Mouse (Mus musculus): ENCODE results near the gene Syt1. TPM values are rescaled to one million over a fixed set of nuclear protein-coding genes. Genes with fewer than 3 reads are reported as not detected.

Gene Syt1
- polyA plus RNA-seq, 1 experiment, result 0.02 TPM

DNA sequence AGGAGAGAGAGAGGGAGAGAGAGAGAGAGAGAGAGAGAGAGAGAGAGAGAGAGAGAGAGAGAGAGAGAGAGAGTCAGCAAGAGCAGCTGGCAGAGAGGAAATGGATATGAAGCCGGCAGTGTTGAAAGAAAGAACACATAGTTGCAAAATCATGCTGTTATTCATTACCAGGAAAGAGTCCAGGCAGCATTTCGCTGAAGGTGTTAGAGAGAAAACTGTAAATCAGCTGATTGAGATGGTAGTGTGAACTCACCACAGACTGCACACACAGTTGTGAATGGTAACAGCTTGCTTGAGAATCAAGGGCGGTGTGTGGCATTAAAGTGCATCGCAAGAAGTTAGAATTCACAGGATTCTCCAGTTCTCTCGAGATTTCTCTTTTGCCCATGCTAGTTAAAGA lies 300.3 kb downstream of the Syt1 start:
- TF ChIP-seq GATA1 (IDR thresholded peaks at IDR 0.05; ENCODE audit: low read length), result no peak

DNA sequence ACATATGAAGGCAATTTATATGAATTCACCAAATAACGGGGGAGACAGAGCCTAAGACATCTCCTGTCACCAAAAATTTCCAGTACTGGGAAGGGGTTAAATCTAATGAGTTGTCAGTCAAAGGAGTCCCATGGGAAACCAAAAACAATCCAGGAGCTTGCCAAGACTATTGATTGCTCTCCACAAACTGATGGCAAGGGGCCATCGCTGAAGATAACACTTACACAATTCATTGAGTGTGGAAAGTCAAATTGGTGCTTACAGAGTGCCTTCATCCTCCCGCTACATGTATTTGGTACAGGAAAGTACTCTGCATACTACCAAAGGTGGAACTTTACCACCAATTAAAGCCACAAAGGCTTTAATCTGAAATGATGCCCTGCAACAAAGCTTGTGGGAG lies 305.1 kb downstream of the Syt1 start:
- no peak for TF ChIP-seq GATA1 (IDR thresholded peaks at IDR 0.05; ENCODE audit: low read length)

GRCm38 (mm10) chr10:108701361-108702128 lies 309.2 kb downstream of the Syt1 start:
- no peak for TF ChIP-seq GATA1 (IDR thresholded peaks at IDR 0.05; ENCODE audit: low read length)

DNA sequence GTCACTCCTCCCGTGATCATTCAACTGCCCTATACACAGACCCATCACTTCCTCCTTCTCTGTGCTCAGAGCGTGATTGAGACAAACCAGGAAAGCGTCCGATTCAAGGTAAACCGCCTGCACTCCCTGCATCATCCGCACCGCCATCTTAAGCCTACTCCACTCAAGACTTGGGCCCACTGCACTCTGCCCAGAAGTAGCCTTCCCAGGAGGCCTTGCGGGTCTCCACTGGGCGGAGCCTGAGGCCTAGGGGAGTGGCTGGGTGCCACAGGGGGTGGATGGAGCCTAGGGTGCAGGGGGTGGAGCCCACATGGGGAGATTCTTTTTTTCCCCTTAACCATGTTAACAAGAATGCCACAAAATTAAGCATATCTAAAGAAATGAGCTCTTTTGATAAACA lies 310.8 kb downstream of the Syt1 start, which contains the start of gene Gm5136:
Gene Gm5136 (minus strand): TSS at position 215 of the 400 bp plus-strand sequence.
- TF ChIP-seq GATA1 (IDR thresholded peaks at IDR 0.05; ENCODE audit: low read length), result no peak

DNA sequence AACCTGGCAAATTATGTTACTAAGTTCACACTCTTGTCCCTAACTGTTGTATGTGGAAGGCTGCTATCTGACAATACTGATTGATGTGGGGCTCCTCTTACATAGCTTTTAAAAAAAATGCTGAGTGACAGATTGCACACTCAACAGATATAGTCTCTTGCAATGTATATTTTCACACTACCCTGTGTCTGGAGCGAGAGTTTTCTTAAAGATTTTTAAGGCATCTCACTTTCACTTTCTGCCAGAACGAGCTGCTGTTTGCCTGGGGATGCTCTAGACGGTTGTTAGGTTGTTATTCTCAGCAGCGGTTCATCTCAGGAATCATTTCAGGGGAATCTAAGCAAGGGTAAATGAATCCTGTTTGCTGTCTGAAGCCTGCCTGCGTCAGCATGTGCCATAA lies 313.7 kb downstream of the Syt1 start:
- no peak for TF ChIP-seq GATA1 (IDR thresholded peaks at IDR 0.05; ENCODE audit: low read length)

DNA sequence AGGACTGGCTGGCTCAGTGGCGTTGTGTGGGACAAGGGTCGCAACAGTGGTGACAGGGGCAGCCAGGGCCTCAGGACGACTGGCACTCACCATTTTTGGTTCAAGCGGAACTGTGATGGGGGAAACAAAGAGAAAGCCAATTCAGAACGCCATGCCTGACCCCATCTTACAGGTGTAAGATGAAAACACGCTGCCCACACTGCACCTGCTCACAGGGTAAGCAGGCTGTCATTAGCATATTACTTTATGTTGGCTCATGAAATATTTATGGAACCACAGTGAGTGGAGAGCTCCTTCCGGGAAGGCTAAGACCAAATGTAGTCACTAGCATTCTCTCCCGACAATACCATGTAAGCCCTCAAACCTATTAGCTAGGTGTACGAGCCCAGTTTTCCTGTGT lies 319.8 kb downstream of the Syt1 start:
- TF ChIP-seq GATA1 (IDR thresholded peaks at IDR 0.05; ENCODE audit: low read length), result no peak

- no peak for TF ChIP-seq GATA1 (IDR thresholded peaks at IDR 0.05; ENCODE audit: low read length)
Measured at GRCm38 (mm10) chr10:108686696-108687095, 324.1 kb downstream of the Syt1 start.

DNA sequence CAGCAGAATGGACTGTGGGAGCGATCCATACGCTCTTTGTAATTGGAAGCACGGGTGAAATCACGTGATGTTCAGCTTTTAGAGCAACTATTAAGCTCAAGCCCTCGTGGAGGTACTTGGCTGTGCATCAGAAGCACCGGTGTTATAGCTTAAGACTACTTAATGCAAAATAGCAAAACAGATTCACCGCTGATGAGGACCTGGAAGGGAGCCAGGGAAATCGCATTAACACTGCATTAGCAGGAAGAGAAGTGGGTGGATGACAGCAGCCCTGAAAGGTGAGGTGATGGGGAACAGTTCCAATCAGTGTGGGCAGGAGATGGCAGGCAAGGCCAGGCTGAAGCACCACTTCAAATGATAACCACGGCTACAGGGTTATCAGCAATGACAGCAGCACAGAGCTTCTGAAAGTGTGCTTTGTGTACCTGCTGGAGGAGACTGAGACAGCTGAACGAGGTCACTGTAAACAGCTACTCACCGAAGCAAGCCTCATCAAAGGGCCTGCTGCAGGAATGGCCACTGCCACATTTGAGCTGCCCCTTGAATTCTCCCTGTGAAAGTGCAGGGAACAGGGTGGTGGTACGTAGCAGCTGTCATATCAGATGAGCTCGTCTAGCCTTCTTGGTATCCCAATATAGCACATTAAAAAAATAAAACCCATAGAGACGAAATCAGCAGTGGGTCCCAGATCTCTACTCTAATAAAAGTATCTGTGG lies 330.9 kb downstream of the Syt1 start:
- TF ChIP-seq GATA1 (IDR thresholded peaks at IDR 0.05; ENCODE audit: low read length), result no peak

DNA sequence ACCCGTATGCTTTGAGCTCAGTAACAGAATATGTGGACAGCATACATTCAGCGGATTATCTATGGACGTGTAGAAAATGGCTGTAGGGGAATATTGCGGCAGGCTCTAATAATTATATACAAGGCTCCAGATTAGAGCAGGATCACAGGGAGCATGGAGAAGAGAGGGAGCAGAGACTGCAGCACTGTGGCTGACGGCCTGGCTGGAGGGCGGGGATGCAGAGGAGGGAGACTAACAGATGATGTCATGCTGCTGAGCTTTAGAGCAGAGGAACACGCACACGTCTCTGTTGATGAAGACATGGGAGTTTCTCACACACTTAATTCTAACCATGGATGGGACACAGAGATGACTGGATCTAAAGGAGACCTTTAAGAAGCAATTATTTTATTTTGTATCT lies 333.7 kb downstream of the Syt1 start:
- TF ChIP-seq GATA1 (IDR thresholded peaks at IDR 0.05; ENCODE audit: low read length), result no peak

DNA sequence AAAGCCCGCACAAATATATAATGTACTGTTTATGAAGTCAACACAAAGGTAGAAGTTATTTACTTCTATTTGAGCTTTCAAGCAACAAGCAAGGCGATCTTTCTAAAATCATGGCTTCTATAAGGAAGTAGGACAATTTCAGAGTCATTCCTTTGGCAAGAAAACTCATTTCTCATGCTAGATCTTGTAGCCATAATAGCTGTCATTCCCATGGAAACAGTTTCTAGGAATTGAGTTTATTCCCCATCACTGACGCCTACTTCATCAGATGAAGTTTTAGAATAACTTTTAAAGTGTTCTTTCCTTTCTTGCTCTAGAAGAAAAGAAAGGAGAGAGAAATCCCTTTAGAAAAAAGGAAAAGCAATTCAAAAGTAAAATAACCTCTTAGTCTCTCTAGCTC lies 341.8 kb downstream of the Syt1 start:
- no peak for TF ChIP-seq GATA1 (IDR thresholded peaks at IDR 0.05; ENCODE audit: low read length)

- TF ChIP-seq GATA1 (IDR thresholded peaks at IDR 0.05; ENCODE audit: low read length), result no peak
Measured at GRCm38 (mm10) chr10:108660295-108660694, 350.5 kb downstream of the Syt1 start.

DNA sequence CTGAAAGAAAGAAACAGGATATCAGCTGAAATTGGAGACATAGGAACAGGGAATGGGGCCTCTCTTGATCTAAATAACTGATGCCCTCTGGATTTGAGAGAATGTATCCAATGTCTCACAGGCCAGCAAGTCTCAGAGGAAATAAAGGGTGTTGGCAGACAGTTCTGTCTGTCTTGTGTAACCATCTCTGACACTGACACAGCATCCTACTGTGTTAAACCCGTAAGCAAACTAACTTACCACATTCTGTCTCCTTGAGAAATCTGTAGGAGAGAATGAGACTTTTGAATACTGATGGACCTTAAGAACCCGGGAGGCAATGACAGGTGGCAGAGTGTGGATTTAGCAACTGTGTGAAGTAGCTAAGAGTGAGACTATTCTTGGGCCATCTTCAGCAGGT lies 352.5 kb downstream of the Syt1 start:
- no peak for TF ChIP-seq GATA1 (IDR thresholded peaks at IDR 0.05; ENCODE audit: low read length)

DNA sequence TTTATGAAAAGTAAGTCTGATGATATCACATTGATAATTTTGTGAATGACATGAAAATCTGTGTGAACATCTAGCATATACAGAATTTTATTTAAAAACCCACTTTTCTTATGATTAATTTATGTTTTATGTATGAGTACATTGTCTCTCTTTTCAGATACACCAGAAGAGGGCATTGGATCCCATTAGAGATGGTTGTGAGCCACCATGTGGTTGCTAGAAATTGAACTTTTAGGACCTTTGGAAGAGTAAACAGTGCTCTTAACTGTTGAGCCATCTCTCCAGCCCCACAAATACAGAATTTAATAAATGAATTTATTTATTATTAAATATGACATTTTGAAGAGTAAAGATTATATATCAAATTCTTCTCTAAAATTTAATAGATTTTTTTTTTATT lies 353.1 kb downstream of the Syt1 start:
- no peak for TF ChIP-seq GATA1 (IDR thresholded peaks at IDR 0.05; ENCODE audit: low read length)

DNA sequence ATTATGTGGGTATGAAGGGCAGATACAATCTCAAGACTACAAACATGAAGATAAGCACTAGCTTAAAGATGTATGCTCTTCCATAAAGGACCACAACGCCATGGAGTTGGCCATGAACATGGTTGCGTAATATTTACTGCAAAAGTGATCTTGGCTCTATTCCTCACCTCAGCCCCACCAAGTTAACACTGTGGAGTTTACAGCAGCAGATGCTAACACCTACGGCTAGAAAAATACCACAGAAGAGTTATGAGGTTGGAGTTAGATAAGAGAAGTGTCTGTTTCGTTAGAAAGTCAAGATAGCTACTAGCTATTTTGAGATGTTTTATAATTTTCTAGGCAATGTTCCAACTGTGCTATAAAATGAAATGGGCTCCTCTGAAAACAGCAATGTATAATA lies 353.9 kb downstream of the Syt1 start:
- TF ChIP-seq GATA1 (IDR thresholded peaks at IDR 0.05; ENCODE audit: low read length), result no peak

DNA sequence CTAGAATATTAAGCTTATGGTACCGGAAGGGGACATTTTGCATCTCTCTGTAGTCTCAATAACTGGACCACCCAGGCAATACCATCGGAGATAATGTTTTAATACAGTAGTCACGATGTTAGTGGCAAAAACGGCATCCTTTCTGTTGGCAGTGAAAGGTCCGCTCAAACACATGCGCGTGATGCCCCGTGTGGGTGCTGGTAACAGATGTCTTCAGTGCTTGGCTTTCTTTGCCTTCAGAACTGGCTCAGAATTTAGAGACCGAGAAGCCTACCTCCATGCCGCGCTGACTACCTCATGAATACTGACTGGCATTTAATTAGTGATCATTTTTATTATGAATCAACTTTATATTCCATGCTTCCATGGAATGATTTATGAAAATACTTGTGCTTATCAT lies 355.7 kb downstream of the Syt1 start:
- no peak for TF ChIP-seq GATA1 (IDR thresholded peaks at IDR 0.05; ENCODE audit: low read length)

GRCm38 (mm10) chr10:108652831-108653230 lies 358.0 kb downstream of the Syt1 start:
- TF ChIP-seq GATA1 (IDR thresholded peaks at IDR 0.05; ENCODE audit: low read length), result no peak

- TF ChIP-seq GATA1 (IDR thresholded peaks at IDR 0.05; ENCODE audit: low read length), result no peak
Measured at GRCm38 (mm10) chr10:108652066-108652465, 358.7 kb downstream of the Syt1 start.

Measured in G1E-ER4 (cell line).